8 mouse cellular contexts compared by ENCODE assay signal in genomic region chr5:150431286-150431685, GRCm38 (mm10).
DNase-seq lines count a peak whose midpoint lies in the region; ATAC-seq and TF ChIP-seq lines count a peak whose summit lies in the region.

No protein-coding gene starts in this region.

- H3K4me1 ChIP-seq in forebrain, postnatal 0 days (ENCODE audit: insufficient read depth) = no peaks in the 10 kb centered on the region
- no peaks in the 10 kb centered on the region for H3K4me1 ChIP-seq in forebrain, embryonic 12.5 days
- no peaks in the 10 kb centered on the region; the same call in 1 of the 2 replicates for H3K4me1 ChIP-seq in midbrain, embryonic 11.5 days (ENCODE audit: control insufficient read depth, insufficient read depth, low read length)
- H3K4me1 ChIP-seq in midbrain, embryonic 10.5 days = peaks cover under 1% of the 10 kb centered on the region
- peaks cover under 1% of the 10 kb centered on the region; the same call in 1 of the 2 replicates for H3K4me1 ChIP-seq in hindbrain, embryonic 10.5 days (replicated peaks)

- ATAC-seq in forebrain, postnatal 0 days = no peak
- ATAC-seq in forebrain, embryonic 12.5 days (ENCODE audit: low FRiP score) = no peak
- ATAC-seq in midbrain, embryonic 11.5 days (ENCODE audit: low FRiP score) = no peak

- DNase-seq in forebrain, postnatal 0 days = no peak
- peak; percentile 88 for DNase-seq in midbrain, embryonic 11.5 days (ENCODE audit: low spot score, missing footprints)
- no peak for DNase-seq in midbrain, embryonic 10.5 days (ENCODE audit: low spot score)
- no peak for DNase-seq in brain, embryonic 14.5 days (ENCODE audit: low read depth)
- peak; percentile 67 for DNase-seq in testis, postnatal 10 days (ENCODE audit: low spot score)
- no peak for DNase-seq in gastrocnemius, adult 8-10 months (ENCODE audit: low spot score in 2 of 2)
- no peak for DNase-seq in hindbrain, embryonic 10.5 days (ENCODE audit: low spot score)

- peak; percentile 50 for TF ChIP-seq CTCF in forebrain, postnatal 0 days (IDR thresholded peaks at IDR 0.05; ENCODE audit: low read depth)
- TF ChIP-seq CTCF in brain, embryonic 14.5 days (IDR thresholded peaks at IDR 0.05; ENCODE audit: borderline replicate concordance, extremely low read depth, insufficient read depth, insufficient read length) = peak; percentile 51; the same call in 1 of the 2 replicates

- no peaks in the 10 kb centered on the region for H3K27me3 ChIP-seq in forebrain, postnatal 0 days (ENCODE audit: insufficient read depth, low read length)
- H3K27me3 ChIP-seq in forebrain, embryonic 12.5 days = no peaks in the 10 kb centered on the region
- no peaks in the 10 kb centered on the region for H3K27me3 ChIP-seq in midbrain, embryonic 11.5 days (ENCODE audit: control insufficient read depth, insufficient read depth, low read length)
- no peaks in the 10 kb centered on the region for H3K27me3 ChIP-seq in midbrain, embryonic 10.5 days (ENCODE audit: low read depth, poor library complexity, severe bottlenecking)
- H3K27me3 ChIP-seq in hindbrain, embryonic 10.5 days (ENCODE audit: insufficient read depth, poor library complexity, severe bottlenecking) = no peaks in the 10 kb centered on the region

- no peak overlapping the region for H3K9ac ChIP-seq in forebrain, postnatal 0 days
- no peak overlapping the region for H3K9ac ChIP-seq in forebrain, embryonic 12.5 days
- no peak overlapping the region for H3K9ac ChIP-seq in midbrain, embryonic 11.5 days (ENCODE audit: low read length)

- 0 out of 2 replicates have a peak, but pooled peaks cover 5% of the 10 kb centered on the region for H3K9me3 ChIP-seq in forebrain, postnatal 0 days (ENCODE audit: low read length)
- no peaks in the 10 kb centered on the region for H3K9me3 ChIP-seq in forebrain, embryonic 12.5 days
- peaks cover 4% of the 10 kb centered on the region; the same call in 1 of the 2 replicates for H3K9me3 ChIP-seq in midbrain, embryonic 11.5 days (ENCODE audit: control insufficient read depth, low read length)
- peaks cover 7% of the 10 kb centered on the region; the same call in 1 of the 2 replicates for H3K9me3 ChIP-seq in midbrain, embryonic 10.5 days (replicated peaks)
- peaks cover 10% of the 10 kb centered on the region for H3K9me3 ChIP-seq in hindbrain, embryonic 10.5 days

- peaks cover 68% of the 10 kb centered on the region for H3K36me3 ChIP-seq in forebrain, postnatal 0 days (ENCODE audit: insufficient read depth)
- H3K36me3 ChIP-seq in forebrain, embryonic 12.5 days (replicated peaks) = peaks cover 18% of the 10 kb centered on the region
- H3K36me3 ChIP-seq in midbrain, embryonic 11.5 days (ENCODE audit: control insufficient read depth, insufficient read depth, low read length) = no peaks in the 10 kb centered on the region
- peaks cover 4% of the 10 kb centered on the region; the same call in 1 of the 2 replicates for H3K36me3 ChIP-seq in midbrain, embryonic 10.5 days
- peaks cover 13% of the 10 kb centered on the region; the same call in 1 of the 2 replicates for H3K36me3 ChIP-seq in hindbrain, embryonic 10.5 days

- H3K27ac ChIP-seq in forebrain, postnatal 0 days (ENCODE audit: low read depth, low read length) = no peak overlapping the region
- H3K27ac ChIP-seq in forebrain, embryonic 12.5 days = no peak overlapping the region
- no peak overlapping the region for H3K27ac ChIP-seq in midbrain, embryonic 11.5 days (ENCODE audit: low read depth, low read length)
- no peak overlapping the region for H3K27ac ChIP-seq in midbrain, embryonic 10.5 days (replicated peaks)
- no peak overlapping the region for H3K27ac ChIP-seq in hindbrain, embryonic 10.5 days

- H3K4me3 ChIP-seq in forebrain, postnatal 0 days (ENCODE audit: low read depth, low read length) = no peak overlapping the region
- no peak overlapping the region for H3K4me3 ChIP-seq in forebrain, embryonic 12.5 days (replicated peaks)
- H3K4me3 ChIP-seq in midbrain, embryonic 11.5 days (ENCODE audit: low read depth, low read length) = no peak overlapping the region
- H3K4me3 ChIP-seq in midbrain, embryonic 10.5 days = no peak overlapping the region
- H3K4me3 ChIP-seq in hindbrain, embryonic 10.5 days = no peak overlapping the region

- WGBS in forebrain, postnatal 0 days = 97% methylated on average over 7 of the region's 7 CpGs
- 97% methylated on average over 7 of the region's 7 CpGs for WGBS in forebrain, embryonic 12.5 days
- WGBS in midbrain, embryonic 11.5 days = 95% methylated on average over 7 of the region's 7 CpGs
- WGBS in midbrain, embryonic 10.5 days = 93% methylated on average over 7 of the region's 7 CpGs
- WGBS in hindbrain, embryonic 10.5 days = 96% methylated on average over 7 of the region's 7 CpGs

- H3K4me2 ChIP-seq in forebrain, postnatal 0 days (ENCODE audit: low read depth) = no peak overlapping the region
- H3K4me2 ChIP-seq in forebrain, embryonic 12.5 days = no peak overlapping the region
- H3K4me2 ChIP-seq in midbrain, embryonic 11.5 days = no peak overlapping the region

- no peak for TF ChIP-seq POLR2A in brain, embryonic 14.5 days (IDR thresholded peaks at IDR 0.05; ENCODE audit: borderline replicate concordance, extremely low read depth, insufficient read depth, insufficient read length, poor library complexity, severe bottlenecking)

Comparison
In these comparisons a context has a peak if more than half of its experiments do, and no peak if none do; other contexts are left out.
1. DNase-seq: peak in midbrain, embryonic 11.5 days (single experiment) and testis, postnatal 10 days (single experiment); none in forebrain, postnatal 0 days (single experiment), midbrain, embryonic 10.5 days (single experiment), brain, embryonic 14.5 days (single experiment), gastrocnemius, adult 8-10 months (0 of 2) and hindbrain, embryonic 10.5 days (single experiment).